Mouse (Mus musculus): ENCODE measurements around the gene Arl15. TPM values are rescaled to one million over a fixed set of nuclear protein-coding genes. Genes with fewer than 3 reads are reported as not detected.
A peak's percentile ranks its signal among the peaks of the same experiment; 100 is the strongest.

Arl15 gene
- total and polyA plus RNA-seq, 3 experiments: 4.8 to 40.7 (median 27.2) TPM

GRCm38 (mm10) chr13:114065012-114065411 lies 270.7 kb downstream of the Arl15 start:
- no peak for DNase-seq

GRCm38 (mm10) chr13:114068421-114068820 lies 274.1 kb downstream of the Arl15 start:
- DNase-seq: no peak

- no peak for DNase-seq
Observed at GRCm38 (mm10) chr13:114071439-114071838, 277.1 kb downstream of the Arl15 start.

- no peak for DNase-seq
Observed at GRCm38 (mm10) chr13:114074471-114074870, 280.2 kb downstream of the Arl15 start.

- peak; percentile 33 for DNase-seq
Observed at GRCm38 (mm10) chr13:114075724-114076384, 281.5 kb downstream of the Arl15 start.

- DNase-seq: no peak
Observed at GRCm38 (mm10) chr13:114077181-114077580, 282.9 kb downstream of the Arl15 start.

- DNase-seq: no peak
Observed at GRCm38 (mm10) chr13:114077584-114078270, 283.4 kb downstream of the Arl15 start.

GRCm38 (mm10) chr13:114078851-114079250 lies 284.5 kb downstream of the Arl15 start:
- DNase-seq: no peak

- DNase-seq: no peak
Observed at GRCm38 (mm10) chr13:114079751-114080150, 285.4 kb downstream of the Arl15 start.

- DNase-seq: no peak
Observed at GRCm38 (mm10) chr13:114080491-114080890, 286.2 kb downstream of the Arl15 start.

GRCm38 (mm10) chr13:114083570-114084138 lies 289.3 kb downstream of the Arl15 start:
- DNase-seq: no peak

GRCm38 (mm10) chr13:114085442-114085841 lies 291.1 kb downstream of the Arl15 start:
- no peak for DNase-seq

- DNase-seq: no peak
Observed at GRCm38 (mm10) chr13:114086325-114086724, 292.0 kb downstream of the Arl15 start.

- DNase-seq: no peak
Observed at GRCm38 (mm10) chr13:114086801-114087200, 292.5 kb downstream of the Arl15 start.

GRCm38 (mm10) chr13:114087696-114088465 lies 293.6 kb downstream of the Arl15 start:
- DNase-seq: no peak

GRCm38 (mm10) chr13:114090786-114091185 lies 296.5 kb downstream of the Arl15 start:
- DNase-seq: no peak

- no peak for DNase-seq
Observed at GRCm38 (mm10) chr13:114091231-114091630, 296.9 kb downstream of the Arl15 start.

- no peak for DNase-seq
Observed at GRCm38 (mm10) chr13:114094151-114094875, 300.0 kb downstream of the Arl15 start.

- no peak for DNase-seq
Observed at GRCm38 (mm10) chr13:114095440-114095839, 301.1 kb downstream of the Arl15 start.

- DNase-seq: no peak
Observed at GRCm38 (mm10) chr13:114096386-114096785, 302.1 kb downstream of the Arl15 start.

GRCm38 (mm10) chr13:114101155-114101554 lies 306.9 kb downstream of the Arl15 start:
- DNase-seq: no peak

- DNase-seq: no peak
Observed at GRCm38 (mm10) chr13:114106083-114106482, 311.8 kb downstream of the Arl15 start.

All from adrenal gland, adult 2 months (tissue).